Mouse (Mus musculus): ENCODE measurements around the gene Gm20896. TPM values are rescaled to one million over a fixed set of nuclear protein-coding genes. Genes with fewer than 3 reads are reported as not detected.
"Not testable (repeated sequence)": the region's sequence is repeated elsewhere in the genome, so short reads cannot be mapped to it uniquely, and the experiment has no call there.

The Gm20896 gene
- not detected for total RNA-seq (2021)
- long read RNA-seq, experiment 1, result 0 reads
- long read RNA-seq, experiment 2, result 0 reads

- DNase-seq (ENCODE audit: low spot score in 2 of 2), result not testable (repeated sequence)
Measured at GRCm38 (mm10) chrY:35921426-35921825, at the start of gene Gm20896. Gene Gm20896, minus strand, starts transcription at chrY:35921526.

Measured in adrenal gland, adult 18-20 months (tissue).